Mouse (Mus musculus): ENCODE data around the gene Dtd1. TPM values are rescaled to one million over a fixed set of nuclear protein-coding genes. Genes with fewer than 3 reads are reported as not detected.
A peak's percentile ranks its signal among the peaks of the same experiment; 100 is the strongest.

Gene Dtd1
- polyA plus RNA-seq (2015; fragmentation: Nextera tagmentation; extraction: Ambion mirVana): 29.3 and 31.4 TPM in 2 replicates

- Histone ChIP-seq H3K27ac (ENCODE audit: low read length) (peak within 1 kb of the TSS; percentile 67), H3K4me1 (ENCODE audit: insufficient read depth, low read depth, low read length) (no peaks in the 10 kb centered on the region), H3K36me3 (ENCODE audit: insufficient read depth, low read length) (no peaks in the 10 kb centered on the region), H3K9me3 (ENCODE audit: low read length) (no peaks in the 10 kb centered on the region), H3K4me2 (replicated peaks; ENCODE audit: low read depth, low read length) (peak within 1 kb of the TSS; percentile 79), H3K4me3 (ENCODE audit: low read depth, low read length) (peak within 1 kb of the TSS; percentile 71), H3K9ac (replicated peaks; ENCODE audit: low read depth) (peak within 1 kb of the TSS; percentile 62), H3K27me3 (replicated peaks; ENCODE audit: insufficient read depth, low read length) (no peaks in the 10 kb centered on the region)
- DNase-seq (ENCODE audit: low spot score) (peak; percentile 94), ATAC-seq (peak; percentile 97)
- 1% methylated on average over 37 of the region's 50 CpGs for WGBS
- TF ChIP-seq CTCF (IDR thresholded peaks at IDR 0.05): peak; percentile 89
- no peak for TF ChIP-seq EP300 (IDR thresholded peaks at IDR 0.05)
Observed at GRCm38 (mm10) chr2:144599831-144600687, at the start of gene Dtd1. Gene Dtd1, plus strand, starts transcription at chr2:144599897.

- H3K9ac ChIP-seq (replicated peaks; ENCODE audit: low read depth): peak within 1 kb of the TSS; percentile 65
- DNase-seq (ENCODE audit: low spot score): peak; percentile 85
- TF ChIP-seq EP300 (IDR thresholded peaks at IDR 0.05) (no peak), CTCF (IDR thresholded peaks at IDR 0.05) (no peak)
- H3K4me1 ChIP-seq (ENCODE audit: insufficient read depth, low read depth, low read length): peaks cover 4% of the 10 kb centered on the region; the same call in 1 of the 2 replicates
- H3K27ac ChIP-seq (ENCODE audit: low read length): peak within 1 kb of the TSS; percentile 77
- under 1% methylated on average over 17 of the region's 17 CpGs for WGBS
- no peaks in the 10 kb centered on the region for H3K27me3 ChIP-seq (replicated peaks; ENCODE audit: insufficient read depth, low read length)
- no peaks in the 10 kb centered on the region for H3K36me3 ChIP-seq (ENCODE audit: insufficient read depth, low read length)
- H3K4me2 ChIP-seq (replicated peaks; ENCODE audit: low read depth, low read length): peak within 1 kb of the TSS; percentile 75
- no peaks in the 10 kb centered on the region for H3K9me3 ChIP-seq (ENCODE audit: low read length)
- peak; percentile 86 for ATAC-seq
- peak within 1 kb of the TSS; percentile 77 for H3K4me3 ChIP-seq (ENCODE audit: low read depth, low read length)
Observed at GRCm38 (mm10) chr2:144550529-144550928, 49.2 kb upstream of the Dtd1 start, which contains the start of gene Rbbp9. Gene Rbbp9, minus strand, starts transcription at chr2:144550869.

GRCm38 (mm10) chr2:144553905-144554304 is 45.8 kb upstream of the Dtd1 start:
- no peak for TF ChIP-seq CTCF (IDR thresholded peaks at IDR 0.05)
- no peak for TF ChIP-seq EP300 (IDR thresholded peaks at IDR 0.05)
- DNase-seq (ENCODE audit: low spot score) (no peak), ATAC-seq (no peak)
- no peak overlapping the region for H3K9ac ChIP-seq (replicated peaks; ENCODE audit: low read depth)
- no peak overlapping the region for H3K4me2 ChIP-seq (replicated peaks; ENCODE audit: low read depth, low read length)
- H3K9me3 ChIP-seq (ENCODE audit: low read length): no peaks in the 10 kb centered on the region
- no peaks in the 10 kb centered on the region for H3K36me3 ChIP-seq (ENCODE audit: insufficient read depth, low read length)
- no peaks in the 10 kb centered on the region for H3K27me3 ChIP-seq (replicated peaks; ENCODE audit: insufficient read depth, low read length)
- WGBS: 93% methylated on average over 3 of the region's 3 CpGs
- no peak overlapping the region for H3K27ac ChIP-seq (ENCODE audit: low read length)
- H3K4me1 ChIP-seq (ENCODE audit: insufficient read depth, low read depth, low read length): peaks cover 13% of the 10 kb centered on the region; the same call in 1 of the 2 replicates
- H3K4me3 ChIP-seq (ENCODE audit: low read depth, low read length): no peak overlapping the region

GRCm38 (mm10) chr2:144555286-144555819 is 44.3 kb upstream of the Dtd1 start:
- no peaks in the 10 kb centered on the region for H3K27me3 ChIP-seq (replicated peaks; ENCODE audit: insufficient read depth, low read length)
- H3K36me3 ChIP-seq (ENCODE audit: insufficient read depth, low read length): no peaks in the 10 kb centered on the region
- no peaks in the 10 kb centered on the region for H3K9me3 ChIP-seq (ENCODE audit: low read length)
- H3K9ac ChIP-seq (replicated peaks; ENCODE audit: low read depth): peak overlapping the region; percentile 69
- peak overlapping the region; percentile 93 for H3K27ac ChIP-seq (ENCODE audit: low read length)
- H3K4me2 ChIP-seq (replicated peaks; ENCODE audit: low read depth, low read length): peak overlapping the region; percentile 72
- ATAC-seq (peak; percentile 12; the same call in 1 of the 2 replicates), DNase-seq (ENCODE audit: low spot score) (peak; percentile 64)
- H3K4me3 ChIP-seq (ENCODE audit: low read depth, low read length): peak overlapping the region; percentile 63
- WGBS: under 1% methylated on average over 14 of the region's 14 CpGs
- H3K4me1 ChIP-seq (ENCODE audit: insufficient read depth, low read depth, low read length): peaks cover 9% of the 10 kb centered on the region; the same call in 1 of the 2 replicates
- TF ChIP-seq CTCF (IDR thresholded peaks at IDR 0.05) (peak; percentile 5; the same call in 1 of the 2 replicates), EP300 (IDR thresholded peaks at IDR 0.05) (no peak)

GRCm38 (mm10) chr2:144555820-144556552 is 43.7 kb upstream of the Dtd1 start, which contains the start of gene Sec23b:
Gene Sec23b, plus strand, starts transcription at chr2:144556229.
- peaks cover 9% of the 10 kb centered on the region; the same call in 1 of the 2 replicates for H3K4me1 ChIP-seq (ENCODE audit: insufficient read depth, low read depth, low read length)
- ATAC-seq: peak; percentile 99
- WGBS: under 1% methylated on average over 44 of the region's 44 CpGs

More at GRCm38 (mm10) chr2:144555820-144556552, 43.7 kb upstream of the Dtd1 start, which contains the start of gene Sec23b:
- Histone ChIP-seq H3K4me3 (ENCODE audit: low read depth, low read length) (peak within 1 kb of the TSS; percentile 63), H3K9ac (replicated peaks; ENCODE audit: low read depth) (peak within 1 kb of the TSS; percentile 69), H3K27me3 (replicated peaks; ENCODE audit: insufficient read depth, low read length) (no peaks in the 10 kb centered on the region), H3K36me3 (ENCODE audit: insufficient read depth, low read length) (no peaks in the 10 kb centered on the region), H3K4me2 (replicated peaks; ENCODE audit: low read depth, low read length) (peak within 1 kb of the TSS; percentile 72), H3K27ac (ENCODE audit: low read length) (peak within 1 kb of the TSS; percentile 93), H3K9me3 (ENCODE audit: low read length) (no peaks in the 10 kb centered on the region)
- peak; percentile 98 for DNase-seq (ENCODE audit: low spot score)
- TF ChIP-seq EP300 (IDR thresholded peaks at IDR 0.05): no peak
- no peak for TF ChIP-seq CTCF (IDR thresholded peaks at IDR 0.05)

Measured in lung, postnatal 0 days (tissue).